Mouse (Mus musculus): ENCODE results near the gene Tulp3.

DNA sequence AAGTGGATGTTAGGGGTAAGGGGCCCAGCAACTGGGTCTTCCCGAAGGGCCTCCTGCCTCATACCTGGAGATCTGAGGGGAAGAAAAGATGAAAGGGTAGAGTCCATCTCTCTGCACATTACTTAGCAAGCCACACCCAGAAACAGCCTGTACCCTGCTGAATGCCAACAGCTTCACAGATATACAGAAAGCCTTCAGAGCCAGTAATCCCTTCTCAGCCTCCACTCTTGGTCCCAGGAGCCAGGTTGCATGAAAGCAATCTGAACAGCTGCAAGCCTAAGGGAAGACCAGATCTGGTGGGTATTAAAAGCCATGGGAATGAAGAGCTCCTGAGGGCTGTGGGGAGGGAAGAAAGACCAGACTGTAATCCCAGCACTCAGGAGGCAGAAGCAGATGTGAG lies 33.5 kb upstream of the Tulp3 start:
- no peak for TF ChIP-seq CTCF (IDR thresholded peaks at IDR 0.05; ENCODE audit: low read depth, low read length)
- no peak for TF ChIP-seq POLR2AphosphoS5 (IDR thresholded peaks at IDR 0.05; ENCODE audit: insufficient replicate concordance, low read depth, low read length)
